Mouse (Mus musculus) bone marrow macrophage, adult 2 months (primary cell): ENCODE results near the gene Yif1b.

Source experiments
- CTCF ChIP-seq: IDR thresholded peaks from 2 replicates; pipeline ENCODE4 v1.5.1; 2012; ENCODE audit warnings: low read depth, mild to moderate bottlenecking, low read length, moderate library complexity
- POLR2A ChIP-seq: IDR thresholded peaks from 2 replicates; pipeline ENCODE4 v1.6.1; 2012; ENCODE audit warnings: mild to moderate bottlenecking, low read depth, low read length, borderline replicate concordance

DNA sequence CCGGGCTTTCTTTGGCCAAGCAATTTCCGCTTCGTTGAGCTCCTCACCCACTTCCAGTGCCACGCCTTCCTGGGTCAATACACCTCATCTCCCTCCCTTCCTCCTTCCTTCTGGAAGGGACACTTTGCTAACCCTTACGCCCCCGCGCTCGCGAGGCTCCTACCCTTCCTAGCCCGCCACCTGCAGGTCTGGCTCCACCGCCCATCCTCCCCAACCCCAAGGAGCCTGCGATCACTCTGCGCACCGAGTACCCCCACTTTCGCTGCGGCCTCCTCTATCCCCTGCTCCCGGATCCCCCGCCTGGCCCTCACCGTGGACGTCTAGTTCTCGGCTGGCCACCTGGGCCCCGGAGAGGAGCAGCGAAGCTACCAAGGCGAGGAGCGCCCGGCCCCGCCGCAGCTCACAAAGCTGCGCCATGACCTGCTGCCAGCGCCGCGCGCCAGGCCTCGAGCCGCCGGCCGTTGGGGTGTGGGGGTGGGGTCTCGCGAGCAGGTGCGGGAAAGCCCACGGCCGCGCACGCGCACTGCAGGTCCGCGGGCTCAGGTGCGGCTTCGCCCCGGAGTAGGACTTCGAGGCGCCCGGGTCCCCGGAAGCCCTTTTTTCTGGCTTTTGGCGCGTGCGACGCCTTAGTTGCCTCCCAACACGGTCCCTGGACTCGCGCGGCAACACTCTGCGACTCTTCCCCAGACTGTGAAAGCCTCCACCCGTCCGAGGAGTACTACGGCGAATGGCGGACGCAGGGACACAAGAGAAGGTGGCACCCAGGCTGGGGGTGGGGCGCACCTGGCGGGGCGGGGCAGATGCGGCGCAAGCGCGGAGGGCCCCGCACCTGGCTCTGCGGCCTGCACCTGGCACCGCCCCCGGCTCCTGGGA is 43.3 kb downstream of the Yif1b start, which contains the start of gene Spint2:
- TF ChIP-seq CTCF: no peak
- no peak for TF ChIP-seq POLR2A
